Comparison of ENCODE assay signal across 20 mouse cellular contexts in the genomic region with DNA sequence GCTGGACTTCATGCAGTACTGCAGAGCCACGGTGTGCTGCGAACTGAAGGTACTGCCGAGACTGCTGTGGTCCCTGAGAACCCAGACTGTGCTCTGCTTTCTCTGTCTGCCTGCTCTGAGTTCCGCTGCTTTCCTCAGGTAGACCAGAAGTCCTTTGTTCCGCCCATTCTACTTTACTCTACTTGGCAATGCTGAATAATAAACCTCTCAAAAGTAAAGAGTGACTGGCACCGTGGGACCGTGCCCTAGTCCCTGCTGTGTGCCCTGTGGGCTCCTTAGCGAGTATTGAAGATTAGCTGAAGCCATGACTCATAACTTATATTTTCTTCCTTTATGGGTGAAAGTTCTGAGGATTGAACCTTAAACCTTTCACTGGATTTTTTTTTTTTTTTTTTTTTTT.
"Had no signal": no experiment of that assay in that cellular context is flagged by ENCODE, and none has a peak within 500 bp of the region (broad histone marks: within the 10 kb centered on the region; RNA-seq: fewer than 3 reads in every experiment).

No protein-coding gene starts in this region.

- H3K4me2 ChIP-seq: liver, embryonic 11.5 days; lung, embryonic 15.5 days; stomach, embryonic 15.5 days had no signal

- H3K9me3 ChIP-seq: lung, embryonic 15.5 days; stomach, embryonic 15.5 days had no signal

- H3K4me1 ChIP-seq: lung, embryonic 15.5 days; stomach, embryonic 15.5 days had no signal

- H3K27ac ChIP-seq: kidney, postnatal 0 days; layer of hippocampus, adult 2 months; left cerebral cortex, adult 2 months; liver, embryonic 14.5 days; lung, embryonic 15.5 days; stomach, embryonic 15.5 days had no signal

- H3K9ac ChIP-seq: liver, embryonic 14.5 days; lung, embryonic 15.5 days; stomach, embryonic 15.5 days had no signal

- H3K27me3 ChIP-seq: lung, embryonic 15.5 days; stomach, embryonic 15.5 days had no signal

- DNase-seq: kidney, adult 2 months; kidney, postnatal 25 days; layer of hippocampus, adult 9-11 months; layer of hippocampus, postnatal 36 days; lung, adult 18-20 months; lung, postnatal 10 days; lung, postnatal 36 days; midbrain, embryonic 14.5 days; right cerebral cortex, postnatal 14 days; right cerebral cortex, postnatal 4 days; spleen, adult 18-20 months; thymus, adult 18-20 months; thymus, postnatal 36 days had no signal

- H3K4me3 ChIP-seq: layer of hippocampus, adult 2 months; left cerebral cortex, adult 2 months; lung, embryonic 15.5 days; stomach, embryonic 15.5 days had no signal
